Mouse (Mus musculus): ENCODE results near the gene Tmem120b.

DNA sequence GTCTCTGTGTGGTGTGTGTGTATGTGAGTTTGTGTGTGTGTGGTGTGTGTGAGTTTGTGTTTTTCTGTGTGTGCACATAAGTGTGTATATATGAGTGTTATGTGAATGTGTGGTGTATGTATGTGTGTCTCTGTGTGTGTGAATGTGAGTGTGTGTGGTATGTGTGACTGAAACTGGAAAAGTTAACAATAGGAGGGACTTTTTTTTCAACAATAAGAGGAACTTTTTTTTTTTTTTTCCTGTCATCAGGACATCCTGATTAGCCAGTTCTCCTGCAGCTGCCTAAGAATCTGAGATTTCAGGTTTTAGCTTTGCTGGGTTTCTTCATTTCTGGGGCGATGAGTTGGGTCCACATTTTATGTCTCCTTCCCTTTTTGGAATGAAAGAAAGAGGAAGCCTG is 11.4 kb downstream of the Tmem120b start:
- TF ChIP-seq EP300 (IDR thresholded peaks at IDR 0.05; ENCODE audit: low read depth) (no peak), CTCF (IDR thresholded peaks at IDR 0.05; ENCODE audit: low read depth) (no peak)
